Mouse (Mus musculus) midbrain, embryonic 12.5 days (tissue): ENCODE results near the gene Usp36. TPM values are rescaled to one million over a fixed set of nuclear protein-coding genes. Genes with fewer than 3 reads are reported as not detected.

Source experiments
- ATAC-seq: fragments of 200-750 bp; cut with Nextera tagmentation; 2 replicates; pipeline ENCODE4 v1.8.0; 2017; ENCODE audit warnings: low read depth, moderate TSS enrichment, moderate library complexity; ENCODE audit not compliant: low FRiP score
- H3K27ac ChIP-seq: fragments of 300-500 bp; sonication (generic); replicated peaks from 2 replicates; pipeline ENCODE4 v1.5.1; 2016; ENCODE audit warnings: mild to moderate bottlenecking
- H3K27me3 ChIP-seq: fragments of 300-500 bp; sonication (generic); 2 replicates; pipeline ENCODE4 v1.6.1; 2016; ENCODE audit warnings: mild to moderate bottlenecking
- H3K36me3 ChIP-seq: fragments of 300-500 bp; sonication (generic); 2 replicates; pipeline ENCODE4 v1.6.1; 2016
- H3K4me1 ChIP-seq: fragments of 300-500 bp; sonication (generic); 2 replicates; pipeline ENCODE4 v1.6.1; 2016
- H3K4me2 ChIP-seq: fragments of 300-500 bp; sonication (generic); replicated peaks from 2 replicates; pipeline ENCODE4 v1.6.1; 2016; ENCODE audit warnings: mild to moderate bottlenecking, moderate library complexity
- H3K4me3 ChIP-seq: fragments of 300-500 bp; sonication (generic); 2 replicates; pipeline ENCODE4 v1.5.1; 2016; ENCODE audit warnings: mild to moderate bottlenecking
- H3K9ac ChIP-seq: fragments of 300-500 bp; sonication (generic); replicated peaks from 2 replicates; pipeline ENCODE4 v1.6.1; 2016; ENCODE audit warnings: mild to moderate bottlenecking, moderate library complexity
- H3K9me3 ChIP-seq: fragments of 300-500 bp; sonication (generic); 2 replicates; pipeline ENCODE4 v1.6.1; 2016; ENCODE audit warnings: mild to moderate bottlenecking
- WGBS: fragments of 180-500 bp; shearing (Covaris S2); methylation state at CpG from one replicate; pipeline ENCODE4 v1.1.7; 2016; 5-methylcytosine and 5-hydroxymethylcytosine counted together
- polyA plus RNA-seq: library from polyadenylated mRNA; unstranded; fragments of >200 nt; fragmentation: Nextera tagmentation; extraction: Ambion mirVana; gene quantifications from 2 replicates; pipeline ENCODE4 v1.2.1, GENCODE M21; 2016

The Usp36 gene
- polyA plus RNA-seq, 1 experiment from 2014 or later = 20.8 TPM

DNA sequence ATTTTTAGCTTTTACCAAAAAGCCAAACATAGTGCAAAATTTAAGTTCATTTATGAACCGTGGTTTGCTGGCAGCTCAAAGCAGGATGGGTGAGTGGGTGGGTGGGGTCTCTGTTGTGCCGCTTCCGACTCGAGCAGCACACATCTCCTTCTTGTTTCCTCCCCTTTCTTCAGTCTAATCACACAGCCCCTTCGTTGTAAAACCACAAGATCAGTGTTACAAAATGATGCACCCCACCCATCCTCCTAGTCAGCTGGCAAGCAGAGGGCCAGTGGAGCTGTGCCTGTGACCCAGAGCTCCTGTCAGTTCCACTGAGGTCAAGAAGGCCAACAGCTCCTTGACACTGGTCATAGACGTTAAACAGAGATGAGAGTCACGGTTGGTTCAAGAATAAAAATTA lies 62.4 kb downstream of the Usp36 start:
- H3K9me3 ChIP-seq = no peaks in the 10 kb centered on the region
- H3K4me3 ChIP-seq = no peak overlapping the region
- H3K36me3 ChIP-seq = no peaks in the 10 kb centered on the region
- WGBS = 88% methylated on average over 7 of the region's 7 CpGs
- no peak overlapping the region for H3K4me2 ChIP-seq
- no peaks in the 10 kb centered on the region for H3K27me3 ChIP-seq
- peaks cover 14% of the 10 kb centered on the region; the same call in 1 of the 2 replicates for H3K4me1 ChIP-seq
- no peak overlapping the region for H3K27ac ChIP-seq
- H3K9ac ChIP-seq = no peak overlapping the region
- ATAC-seq = no peak

DNA sequence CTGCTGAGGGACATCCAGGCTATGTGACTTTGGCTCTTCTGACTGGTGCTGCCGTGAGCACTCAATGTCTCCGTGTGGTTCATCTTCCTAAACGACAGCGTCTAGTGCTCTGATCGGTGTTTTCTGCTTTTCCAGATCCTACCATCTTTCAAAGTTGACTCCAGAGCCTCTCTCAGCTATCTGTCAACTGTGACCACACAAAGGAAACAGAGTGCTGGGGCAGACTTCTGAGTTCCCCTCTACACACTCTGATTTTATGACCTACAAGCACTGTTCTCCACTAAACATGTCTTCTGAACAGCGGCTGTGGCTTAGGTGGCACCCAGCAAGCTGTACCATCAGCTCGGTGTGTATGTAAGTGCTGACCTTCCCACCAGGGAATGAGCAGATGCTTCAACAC lies 63.2 kb downstream of the Usp36 start:
- Histone ChIP-seq H3K36me3 (no peaks in the 10 kb centered on the region), H3K4me1 (peaks cover 11% of the 10 kb centered on the region; the same call in 1 of the 2 replicates), H3K27me3 (no peaks in the 10 kb centered on the region), H3K9me3 (no peaks in the 10 kb centered on the region), H3K4me3 (no peak overlapping the region), H3K9ac (no peak overlapping the region), H3K4me2 (no peak overlapping the region), H3K27ac (no peak overlapping the region)
- no peak for ATAC-seq
- 95% methylated on average over 7 of the region's 7 CpGs for WGBS

DNA sequence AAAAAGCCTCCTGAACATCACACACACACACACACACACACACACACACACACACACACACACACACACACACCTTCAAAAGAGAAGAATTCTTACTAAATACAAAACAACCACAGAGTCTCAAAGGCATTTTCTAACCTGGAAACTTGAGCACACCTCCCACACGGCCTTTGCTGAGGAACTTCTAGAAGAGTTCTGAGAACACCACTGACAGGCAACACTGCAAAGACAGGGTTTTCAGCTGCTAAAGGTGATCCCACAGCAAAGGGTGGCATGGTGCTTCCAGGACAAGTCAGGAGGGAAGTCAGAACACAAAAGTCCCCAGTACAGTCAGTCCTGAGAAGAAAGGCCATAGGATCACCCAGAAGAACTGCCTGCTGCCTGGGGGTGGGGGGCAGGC lies 64.2 kb downstream of the Usp36 start:
- Histone ChIP-seq H3K9ac (no peak overlapping the region), H3K4me3 (no peak overlapping the region), H3K27ac (no peak overlapping the region), H3K4me2 (no peak overlapping the region), H3K4me1 (peaks cover 11% of the 10 kb centered on the region; the same call in 1 of the 2 replicates), H3K27me3 (no peaks in the 10 kb centered on the region), H3K36me3 (no peaks in the 10 kb centered on the region), H3K9me3 (no peaks in the 10 kb centered on the region)
- 69% methylated on average over 1 of the region's 1 CpGs for WGBS
- ATAC-seq = no peak

DNA sequence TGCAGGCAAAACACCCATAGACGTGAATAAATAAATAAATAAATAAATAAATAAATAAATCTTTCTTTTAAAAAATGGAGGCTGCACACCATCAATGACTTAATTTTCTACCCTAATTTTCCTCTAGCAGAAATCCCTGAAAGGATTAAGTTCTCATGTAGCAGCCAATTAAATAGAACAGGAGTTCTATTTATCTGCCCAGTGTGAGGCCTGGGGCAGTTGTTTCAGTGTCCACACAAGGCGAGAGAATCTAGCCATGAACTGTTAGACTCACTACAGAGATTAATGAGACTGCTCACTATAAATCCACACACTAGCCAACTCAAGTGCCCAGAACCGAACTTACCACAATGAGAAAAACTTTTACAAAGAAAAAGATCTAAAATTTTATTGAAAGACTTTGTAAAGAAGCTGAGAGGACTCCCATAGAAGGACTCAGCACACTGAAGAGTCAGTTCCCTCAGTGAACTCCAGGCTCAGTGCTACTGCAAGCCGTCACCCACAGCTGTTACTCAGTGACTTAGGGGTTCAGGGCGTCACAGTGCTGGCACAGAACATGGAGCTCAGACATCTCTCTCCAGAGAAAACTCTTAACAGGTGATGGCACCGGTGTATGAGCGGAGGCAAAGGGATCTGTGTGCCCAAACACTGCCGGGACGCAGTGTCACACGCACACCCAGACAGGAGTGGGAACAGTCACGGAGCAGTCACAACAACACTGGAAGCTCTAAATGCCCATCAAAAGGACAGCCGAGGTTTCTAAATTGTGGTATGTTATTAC lies 64.8 kb downstream of the Usp36 start:
- Histone ChIP-seq H3K27me3 (no peaks in the 10 kb centered on the region), H3K9me3 (no peaks in the 10 kb centered on the region), H3K9ac (no peak overlapping the region), H3K4me3 (no peak overlapping the region), H3K4me2 (no peak overlapping the region), H3K27ac (no peak overlapping the region), H3K36me3 (no peaks in the 10 kb centered on the region), H3K4me1 (peaks cover 11% of the 10 kb centered on the region; the same call in 1 of the 2 replicates)
- ATAC-seq = no peak
- 73% methylated on average over 12 of the region's 12 CpGs for WGBS

DNA sequence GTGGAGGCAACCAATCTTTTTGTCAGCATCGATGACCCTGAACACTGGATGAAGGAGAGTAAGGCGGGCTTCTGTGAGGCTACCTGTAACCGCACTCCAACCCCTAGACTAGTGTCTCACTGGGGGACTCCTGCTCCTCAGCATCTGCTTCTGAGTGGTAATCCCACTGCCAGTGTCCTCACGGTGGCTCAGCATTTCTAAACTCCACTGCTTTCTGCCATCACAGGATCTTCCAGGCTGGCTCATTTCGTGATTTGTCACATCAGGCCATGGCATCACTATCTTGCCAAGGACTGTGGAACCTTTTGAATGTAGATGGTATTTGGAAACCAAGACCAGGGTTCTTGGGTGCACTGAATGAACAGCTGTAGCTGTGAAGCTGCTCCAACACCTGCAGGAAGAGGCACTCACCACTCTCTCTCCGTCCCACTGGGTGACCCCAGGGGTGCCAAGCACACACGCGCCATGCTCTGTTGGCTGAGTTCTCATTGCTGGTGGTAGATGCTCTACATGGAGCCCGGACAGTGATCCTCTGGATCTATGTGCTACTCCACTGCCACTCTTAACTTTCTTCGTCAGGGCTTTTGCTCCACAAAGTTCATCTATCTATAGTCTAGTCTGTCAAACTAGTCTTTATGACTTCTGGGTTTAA lies 66.5 kb downstream of the Usp36 start:
- Histone ChIP-seq H3K9me3 (no peaks in the 10 kb centered on the region), H3K9ac (no peak overlapping the region), H3K27me3 (no peaks in the 10 kb centered on the region), H3K4me1 (peaks cover 11% of the 10 kb centered on the region; the same call in 1 of the 2 replicates), H3K27ac (no peak overlapping the region), H3K4me3 (no peak overlapping the region), H3K36me3 (no peaks in the 10 kb centered on the region), H3K4me2 (no peak overlapping the region)
- 88% methylated on average over 10 of the region's 10 CpGs for WGBS
- ATAC-seq = no peak

DNA sequence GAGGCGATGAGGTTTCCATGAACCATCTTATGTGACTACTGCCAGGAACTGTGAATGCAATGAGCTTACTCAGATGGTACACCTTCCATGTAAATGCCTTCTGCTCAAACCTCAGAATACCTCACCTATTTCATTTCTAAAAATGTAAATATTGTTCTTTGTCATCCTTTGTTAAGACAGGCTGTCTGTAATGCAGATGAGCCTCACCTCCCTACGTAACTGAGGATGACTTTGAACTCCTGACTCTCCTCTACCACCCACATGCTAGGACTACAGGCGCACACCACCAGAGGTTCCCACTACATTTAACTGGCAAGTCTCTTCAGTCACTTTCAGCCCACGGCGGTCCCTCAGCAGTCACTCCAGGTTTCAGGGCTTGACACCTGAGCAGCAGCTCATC lies 67.1 kb downstream of the Usp36 start:
- no peak for ATAC-seq
- no peak overlapping the region for H3K9ac ChIP-seq
- WGBS = 92% methylated on average over 5 of the region's 5 CpGs
- peaks cover 11% of the 10 kb centered on the region; the same call in 1 of the 2 replicates for H3K4me1 ChIP-seq
- no peak overlapping the region for H3K4me2 ChIP-seq
- H3K27me3 ChIP-seq = no peaks in the 10 kb centered on the region
- no peaks in the 10 kb centered on the region for H3K9me3 ChIP-seq
- no peak overlapping the region for H3K27ac ChIP-seq
- H3K36me3 ChIP-seq = no peaks in the 10 kb centered on the region
- no peak overlapping the region for H3K4me3 ChIP-seq

DNA sequence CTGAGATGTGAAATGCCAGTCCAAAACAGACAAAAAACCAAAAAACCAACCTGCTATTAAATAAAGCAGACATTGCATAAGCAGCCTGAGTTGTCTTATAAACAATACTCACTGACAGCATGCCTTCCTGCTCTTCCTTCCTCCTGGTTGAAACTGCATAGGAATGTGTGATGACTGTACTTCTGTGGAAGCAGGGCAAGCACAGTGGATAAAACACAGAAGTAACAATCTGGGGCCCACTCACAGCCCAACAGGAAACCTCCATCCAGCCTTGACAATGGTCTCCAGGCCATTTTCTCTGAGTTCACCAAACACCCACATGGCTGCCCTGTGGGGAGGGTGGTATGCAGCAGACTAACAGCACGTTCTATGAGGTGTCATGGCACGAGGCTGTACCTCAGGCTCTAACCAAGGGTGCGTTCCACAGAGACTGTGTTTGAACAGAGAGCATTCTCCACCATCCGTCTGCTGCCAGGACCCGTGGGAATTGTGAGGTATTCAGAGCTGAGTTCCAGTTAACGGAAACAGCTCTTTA lies 67.6 kb downstream of the Usp36 start:
- 76% methylated on average over 6 of the region's 6 CpGs for WGBS
- Histone ChIP-seq H3K9me3 (no peaks in the 10 kb centered on the region), H3K9ac (no peak overlapping the region), H3K4me1 (peaks cover 11% of the 10 kb centered on the region; the same call in 1 of the 2 replicates), H3K4me2 (no peak overlapping the region), H3K4me3 (no peak overlapping the region), H3K36me3 (no peaks in the 10 kb centered on the region), H3K27me3 (no peaks in the 10 kb centered on the region), H3K27ac (no peak overlapping the region)
- no peak for ATAC-seq

DNA sequence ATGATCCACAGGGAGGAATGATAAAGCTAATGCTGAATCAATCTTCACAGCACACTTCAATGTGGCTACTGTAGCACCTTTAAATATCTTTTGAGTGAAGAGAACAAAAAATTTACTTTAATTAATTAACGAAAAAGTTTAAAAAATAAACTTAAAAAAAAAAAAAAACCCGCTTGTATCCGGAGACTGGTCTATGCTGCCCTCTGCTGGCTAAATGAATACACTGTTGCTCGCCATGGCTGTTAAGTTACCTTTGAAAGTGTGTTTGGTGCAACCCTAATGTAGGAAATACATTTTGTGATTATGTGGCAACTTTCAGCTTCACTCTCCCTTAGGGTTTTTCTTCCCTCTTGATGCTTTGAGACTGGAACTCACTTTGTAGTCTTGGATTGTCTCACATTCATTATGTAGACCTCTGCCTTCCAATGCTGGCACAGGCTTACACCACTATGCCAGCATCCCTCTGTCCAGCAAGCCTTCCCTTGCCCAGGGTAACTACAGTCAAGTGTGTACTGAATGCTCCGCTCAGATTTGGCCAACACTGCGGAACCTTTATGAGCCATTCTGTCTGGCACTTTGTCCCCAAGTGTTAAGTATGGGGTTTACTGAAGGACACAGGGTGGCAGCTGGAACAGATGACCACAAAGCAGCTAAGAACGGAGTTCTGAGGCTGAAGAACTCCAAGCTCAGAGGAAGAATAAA lies 69.3 kb downstream of the Usp36 start:
- Histone ChIP-seq H3K4me2 (no peak overlapping the region), H3K4me3 (no peak overlapping the region), H3K9ac (no peak overlapping the region), H3K27ac (no peak overlapping the region), H3K4me1 (peaks cover 8% of the 10 kb centered on the region; the same call in 1 of the 2 replicates), H3K27me3 (no peaks in the 10 kb centered on the region), H3K9me3 (no peaks in the 10 kb centered on the region), H3K36me3 (no peaks in the 10 kb centered on the region)
- WGBS = 22% methylated on average over 7 of the region's 7 CpGs
- no peak for ATAC-seq

DNA sequence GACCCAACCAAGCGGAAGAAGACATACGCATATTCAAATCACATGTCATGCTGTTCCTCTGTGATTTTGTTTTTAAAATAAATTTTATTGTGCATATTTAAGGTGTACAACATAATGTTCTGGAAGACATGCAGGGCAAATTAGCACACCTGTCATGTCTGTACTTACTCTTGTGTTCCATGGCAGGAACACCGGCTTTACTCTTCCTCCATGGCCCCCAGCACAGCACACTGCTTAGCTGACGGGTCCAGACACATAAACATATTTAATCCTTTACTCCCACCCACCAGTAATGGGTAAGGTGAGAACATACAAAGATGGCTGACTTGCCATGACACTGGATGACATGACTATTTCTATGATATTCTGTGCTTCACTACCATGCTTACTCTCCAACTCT lies 71.0 kb downstream of the Usp36 start:
- no peak for ATAC-seq
- Histone ChIP-seq H3K4me3 (no peak overlapping the region), H3K4me2 (no peak overlapping the region), H3K36me3 (no peaks in the 10 kb centered on the region), H3K27me3 (no peaks in the 10 kb centered on the region), H3K9ac (no peak overlapping the region), H3K27ac (no peak overlapping the region), H3K9me3 (no peaks in the 10 kb centered on the region), H3K4me1 (no peaks in the 10 kb centered on the region)
- 89% methylated on average over 4 of the region's 4 CpGs for WGBS

DNA sequence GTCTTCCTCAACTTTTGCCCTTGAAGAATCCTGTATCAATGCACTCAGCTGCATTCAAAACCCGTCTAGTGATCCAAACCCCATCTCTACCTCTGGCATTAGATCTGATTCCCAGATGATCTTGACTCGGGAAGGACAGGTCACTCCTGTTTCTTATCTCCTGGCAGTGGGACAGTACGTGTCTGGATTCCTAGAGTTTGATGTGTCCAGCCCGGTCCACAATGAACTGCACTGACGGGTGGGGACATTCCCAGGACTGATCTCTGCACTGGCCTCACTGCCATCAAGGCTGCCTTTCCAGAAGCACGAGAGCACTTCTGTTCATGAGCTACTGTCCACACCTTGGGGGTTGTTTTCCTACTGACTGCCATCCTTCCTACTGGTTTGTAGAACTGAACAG lies 73.6 kb downstream of the Usp36 start:
- no peak overlapping the region for H3K4me3 ChIP-seq
- 84% methylated on average over 6 of the region's 6 CpGs for WGBS

DNA sequence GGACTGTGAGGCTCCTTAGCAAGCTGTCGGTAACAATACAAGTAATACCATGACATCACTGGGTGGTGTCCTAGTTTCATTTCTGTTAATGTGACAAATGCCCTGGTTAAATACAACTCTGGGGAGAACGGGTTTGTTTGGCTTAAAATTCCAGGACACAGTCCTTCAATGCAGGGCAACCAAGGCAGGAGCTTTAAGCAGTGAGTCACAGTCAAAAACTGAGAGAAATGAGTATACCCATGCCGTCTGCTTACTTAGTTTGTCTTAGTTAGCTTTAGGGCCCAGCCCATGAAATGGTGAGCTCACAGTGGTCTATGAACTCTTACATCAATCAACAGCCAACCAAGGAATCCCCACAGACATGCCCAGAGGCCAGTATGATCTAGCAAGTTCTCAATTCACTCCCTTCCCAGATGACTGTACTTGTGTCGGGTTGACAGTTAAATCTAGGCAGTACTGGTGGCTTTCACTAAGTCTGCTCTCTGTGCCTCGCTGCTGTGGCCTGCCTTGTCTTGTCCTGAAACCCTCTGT lies 74.1 kb downstream of the Usp36 start:
- no peak for ATAC-seq
- Histone ChIP-seq H3K36me3 (no peaks in the 10 kb centered on the region), H3K27ac (no peak overlapping the region), H3K4me1 (peaks cover 20% of the 10 kb centered on the region), H3K27me3 (no peaks in the 10 kb centered on the region), H3K4me3 (no peak overlapping the region), H3K9me3 (no peaks in the 10 kb centered on the region), H3K4me2 (no peak overlapping the region), H3K9ac (no peak overlapping the region)
- 85% methylated on average over 5 of the region's 5 CpGs for WGBS

More for the DNA sequence above, 73.6 kb downstream of the Usp36 start:
- Histone ChIP-seq H3K4me2 (no peak overlapping the region), H3K9me3 (no peaks in the 10 kb centered on the region), H3K9ac (no peak overlapping the region), H3K36me3 (no peaks in the 10 kb centered on the region), H3K27me3 (no peaks in the 10 kb centered on the region), H3K27ac (no peak overlapping the region), H3K4me1 (peaks cover 15% of the 10 kb centered on the region)
- ATAC-seq = no peak
